In genomic region chr5:139686530-139687249, GRCm38 (mm10) we compare ENCODE assay signal across 9 mouse cellular contexts. TPM values are rescaled to one million over a fixed set of nuclear protein-coding genes. Genes with fewer than 3 reads are reported as not detected.
DNase-seq lines count a peak whose midpoint lies in the region; ATAC-seq and TF ChIP-seq lines count a peak whose summit lies in the region.
"Had no signal": no experiment of that assay in that cellular context is flagged by ENCODE, and none has a peak within 500 bp of the region (broad histone marks: within the 10 kb centered on the region; RNA-seq: fewer than 3 reads in every experiment).

No protein-coding gene starts in this region.

- H3K4me3 ChIP-seq in cerebellum, adult 2 months (replicated peaks; ENCODE audit: insufficient read depth, low read depth, low read length) = no peak overlapping the region
- H3K4me3 ChIP-seq in hindbrain, embryonic 12.5 days = no peak overlapping the region
- H3K4me3 ChIP-seq: left cerebral cortex, adult 2 months had no signal

- H3K4me2 ChIP-seq in hindbrain, embryonic 12.5 days (replicated peaks) = no peak overlapping the region

- no peaks in the 10 kb centered on the region for H3K9me3 ChIP-seq in hindbrain, embryonic 12.5 days (replicated peaks)

- no peaks in the 10 kb centered on the region for H3K27me3 ChIP-seq in cerebellum, adult 2 months (ENCODE audit: control insufficient read depth, insufficient read depth, low read length)
- H3K27me3 ChIP-seq in hindbrain, embryonic 12.5 days = peaks cover 72% of the 10 kb centered on the region

- H3K36me3 ChIP-seq in hindbrain, embryonic 12.5 days = no peaks in the 10 kb centered on the region

- TF ChIP-seq CTCF in cerebellum, adult 2 months (IDR thresholded peaks at IDR 0.05; ENCODE audit: borderline replicate concordance, insufficient read depth, low read depth, low read length) = no peak

- 69% methylated on average over 21 of the region's 21 CpGs for WGBS in cerebellum, adult 2 months
- 25% methylated on average over 21 of the region's 21 CpGs for WGBS in hindbrain, embryonic 12.5 days

- no peak overlapping the region for H3K27ac ChIP-seq in cerebellum, adult 2 months (ENCODE audit: insufficient read depth, low read length)
- H3K27ac ChIP-seq in hindbrain, embryonic 12.5 days = 0 out of 2 replicates have a peak overlapping the region, but pooled peaks have one; percentile 24
- H3K27ac ChIP-seq: left cerebral cortex, adult 2 months had no signal

- ATAC-seq in hindbrain, embryonic 12.5 days (ENCODE audit: low FRiP score) = peak; percentile 53
- peak; percentile 93 for ATAC-seq in megakaryocyte progenitor cell, adult 5-6 weeks (replicated peaks; ENCODE audit: poor library complexity)

- DNase-seq in cerebellum, postnatal 10 days = peak; percentile 47 to 64
- DNase-seq in cerebellum, adult 2 months = no peak
- DNase-seq in thymus, postnatal 0 days (ENCODE audit: low spot score) = peak; percentile 13
- no peak for DNase-seq in thymus, adult 18-20 months
- no peak for DNase-seq in adrenal gland, postnatal 25 days
- no peak for DNase-seq in gastrocnemius, adult 8-10 months (ENCODE audit: low spot score in 2 of 2)

- H3K4me1 ChIP-seq in cerebellum, adult 2 months (ENCODE audit: control insufficient read depth, insufficient read depth, low read length) = peaks cover 14% of the 10 kb centered on the region
- H3K4me1 ChIP-seq in hindbrain, embryonic 12.5 days = peaks cover 32% of the 10 kb centered on the region

- no peak for TF ChIP-seq POLR2A in cerebellum, adult 2 months (IDR thresholded peaks at IDR 0.05; ENCODE audit: borderline replicate concordance, insufficient read depth, low read length)

- H3K9ac ChIP-seq in hindbrain, embryonic 12.5 days = no peak overlapping the region

RNA-seq across cellular contexts. Expression of gene Micall2, which starts 49.4 kb away (rescaled TPM):
- polyA plus RNA-seq in cerebellum, adult 2 months (2012; rRNA removed) = 2.6 and 2.7 TPM in 2 replicates
- 3.7 and 4.7 TPM in 2 replicates for polyA plus RNA-seq in thymus, postnatal 0 days (2015; fragmentation: Nextera tagmentation; extraction: Ambion mirVana)
- 8.2 and 8.6 TPM in 2 replicates for polyA plus RNA-seq in hindbrain, embryonic 12.5 days (2016; fragmentation: Nextera tagmentation; extraction: Ambion mirVana)
- 7.0 and 8.0 TPM in 2 replicates for total RNA-seq in megakaryocyte progenitor cell, adult 5-6 weeks (2015)
- 2.5 and 3.9 TPM in 2 replicates for total RNA-seq in megakaryocyte progenitor cell, adult 5-6 weeks (2017)
- total RNA-seq in adrenal gland, postnatal 25 days (2021) = 12.8 and 13.1 TPM in 2 replicates
- under 1 TPM; 0.24 to 0.74 (median 0.37) TPM for total RNA-seq in gastrocnemius, adult 8-10 months (2022)

Comparison
In these comparisons a context has a peak if more than half of its experiments do, and no peak if none do; other contexts are left out.
1. DNase-seq: peak in cerebellum, postnatal 10 days (2 of 2) and thymus, postnatal 0 days (single experiment); none in cerebellum, adult 2 months (0 of 2), thymus, adult 18-20 months (0 of 2), adrenal gland, postnatal 25 days (single experiment) and gastrocnemius, adult 8-10 months (0 of 2).